Mouse (Mus musculus) right cerebral cortex, postnatal 10 days (tissue): ENCODE data around the gene Antxr2.

Experiments used
- DNase-seq, 2 experiments: peaks; one replicate each; pipeline ENCODE4 v3.0.0; 2021; ENCODE audit warnings: low spot score in 2 of 2

The Antxr2 gene

DNA sequence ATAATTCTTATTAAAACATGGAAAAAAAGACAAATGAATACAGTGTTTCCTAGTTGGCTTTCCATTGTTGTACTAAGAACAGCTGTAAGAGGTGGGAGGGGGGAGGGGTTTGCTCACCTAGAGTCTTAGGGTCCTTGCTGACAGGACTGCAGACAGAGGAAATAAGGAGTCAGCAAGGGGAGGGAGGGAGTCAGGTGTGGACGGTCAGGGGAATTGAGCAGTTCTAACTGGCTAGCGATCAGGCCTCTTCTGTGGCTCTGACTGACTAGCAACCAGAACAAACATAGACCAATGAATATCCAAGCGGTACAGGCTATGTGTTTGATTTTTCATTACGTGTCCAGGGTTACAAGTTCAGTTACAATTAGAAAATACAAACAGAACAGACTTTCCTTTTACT lies 35.0 kb downstream of the Antxr2 start:
- no peak for DNase-seq

DNA sequence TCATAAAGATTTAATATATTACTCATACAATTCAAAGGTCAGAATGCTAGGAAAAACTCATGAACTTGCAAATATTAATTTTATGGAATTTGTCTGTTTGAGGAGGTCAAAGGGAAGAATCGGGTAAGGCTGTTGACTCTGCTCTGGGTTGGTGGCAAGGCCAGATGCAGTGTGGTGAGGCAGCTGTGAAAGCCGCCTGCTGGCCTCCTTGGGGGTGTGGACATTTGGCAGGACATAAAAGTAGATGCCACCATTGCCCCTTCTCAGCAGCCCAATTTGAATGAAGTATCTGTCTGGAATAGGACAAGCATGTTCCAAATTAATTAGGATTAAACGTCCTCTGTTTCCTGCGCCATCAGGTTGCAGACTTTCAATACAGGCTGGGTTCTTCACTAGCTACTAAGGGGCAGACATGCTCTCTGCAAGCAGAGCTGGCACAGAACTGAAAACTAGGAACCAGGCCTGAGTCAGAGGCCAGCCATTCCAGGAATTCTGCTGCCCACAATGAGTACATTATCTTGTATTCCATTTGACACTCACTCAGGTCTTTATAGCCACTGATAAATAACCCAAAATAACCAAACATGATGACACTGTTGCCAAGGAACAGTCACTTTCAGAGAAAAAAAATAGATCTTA lies 44.1 kb downstream of the Antxr2 start:
- no peak for DNase-seq

DNA sequence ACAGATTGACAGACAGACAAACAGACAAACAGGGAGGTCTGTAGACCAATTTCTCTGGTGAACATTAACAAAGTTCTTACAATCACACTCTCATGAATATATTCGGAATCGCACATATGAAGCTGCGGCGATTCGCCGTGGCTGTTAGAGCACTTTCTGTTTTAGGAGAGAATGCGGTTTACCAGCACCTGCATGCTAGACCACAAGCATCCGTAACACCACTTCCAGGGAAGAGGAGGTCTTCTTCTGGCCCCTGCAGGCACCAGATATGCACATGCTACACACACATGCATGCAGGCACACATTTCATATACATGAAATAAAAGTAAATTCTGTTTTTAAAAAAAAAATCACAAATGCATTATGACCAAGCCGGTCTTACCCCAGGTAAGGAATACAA lies 47.5 kb downstream of the Antxr2 start:
- no peak for DNase-seq

DNA sequence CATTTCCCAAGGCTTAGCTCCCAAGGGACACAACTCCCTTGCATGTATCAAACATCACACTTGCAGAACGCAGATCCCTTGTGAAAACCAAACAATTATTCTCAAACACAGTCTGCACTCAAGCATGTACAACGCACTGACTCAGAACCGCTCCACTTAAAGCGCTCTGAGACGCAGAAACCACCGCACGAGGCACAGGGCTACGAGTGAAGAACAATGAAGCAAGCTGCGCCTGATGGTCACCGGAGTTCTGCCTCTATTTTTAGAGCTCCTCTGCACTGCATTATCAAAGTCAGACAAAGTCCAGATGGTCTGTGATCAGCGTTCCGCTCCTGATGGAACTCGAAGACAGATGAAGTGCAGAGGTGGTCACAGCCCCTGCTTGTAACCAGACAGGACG lies 50.4 kb downstream of the Antxr2 start:
- DNase-seq = peak; percentile 22 to 26

DNA sequence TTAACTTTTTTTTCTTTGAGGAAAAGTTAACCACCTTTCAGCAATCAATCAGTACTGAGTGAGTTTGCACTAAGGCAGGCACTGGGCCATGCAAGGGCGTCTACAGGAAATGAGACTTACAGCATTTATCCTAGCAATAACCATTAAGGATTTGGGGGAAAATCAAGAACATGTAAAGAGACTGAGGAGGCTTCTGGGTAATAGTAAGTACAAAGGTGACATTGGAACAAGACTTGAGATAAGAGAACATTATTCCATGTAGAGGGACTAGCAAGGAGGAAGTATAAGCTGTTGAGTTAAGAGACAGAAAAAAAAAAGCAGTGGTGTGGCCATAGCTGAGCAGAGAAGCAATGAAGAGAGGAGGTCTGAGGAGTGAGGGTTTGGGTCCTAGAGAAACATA lies 57.5 kb downstream of the Antxr2 start:
- no peak for DNase-seq

DNA sequence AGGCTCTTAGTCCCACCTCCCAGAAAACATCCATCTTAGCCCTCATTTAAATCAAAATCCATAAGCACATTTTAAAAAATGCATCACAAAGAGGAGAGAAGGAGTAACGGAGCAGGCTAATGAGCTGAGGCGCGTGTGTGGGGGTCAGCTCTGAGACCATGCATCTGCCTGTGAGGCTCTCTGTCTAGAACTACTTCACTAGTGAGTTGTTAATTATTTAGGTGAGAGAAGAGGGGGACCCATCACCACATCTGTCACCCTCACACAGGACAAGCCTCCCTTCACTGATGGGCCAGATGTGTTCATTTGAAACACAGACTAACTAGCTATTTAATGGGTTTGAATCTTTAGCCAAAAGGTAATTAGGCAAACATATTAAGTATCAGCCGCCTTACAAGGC lies 58.8 kb downstream of the Antxr2 start:
- DNase-seq = no peak

DNA sequence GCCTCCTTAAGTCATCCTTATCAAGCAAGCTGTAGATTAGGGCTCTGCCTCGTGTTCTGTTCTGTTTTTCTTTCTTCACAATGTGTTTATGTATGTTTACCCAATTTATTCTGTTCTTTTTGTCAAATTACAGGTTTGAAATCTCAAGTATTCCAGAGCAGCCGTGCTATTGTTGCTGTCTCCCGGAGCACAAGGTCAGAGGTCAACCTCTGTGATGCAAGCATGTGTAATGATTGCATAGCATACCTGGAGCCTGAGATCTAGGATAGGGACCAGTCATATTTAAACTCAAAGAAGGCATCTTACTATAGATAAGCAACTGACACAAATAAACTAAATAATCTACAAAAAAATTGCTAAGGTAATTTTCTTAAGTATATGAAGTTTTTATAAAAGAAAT lies 59.6 kb downstream of the Antxr2 start:
- DNase-seq = no peak

DNA sequence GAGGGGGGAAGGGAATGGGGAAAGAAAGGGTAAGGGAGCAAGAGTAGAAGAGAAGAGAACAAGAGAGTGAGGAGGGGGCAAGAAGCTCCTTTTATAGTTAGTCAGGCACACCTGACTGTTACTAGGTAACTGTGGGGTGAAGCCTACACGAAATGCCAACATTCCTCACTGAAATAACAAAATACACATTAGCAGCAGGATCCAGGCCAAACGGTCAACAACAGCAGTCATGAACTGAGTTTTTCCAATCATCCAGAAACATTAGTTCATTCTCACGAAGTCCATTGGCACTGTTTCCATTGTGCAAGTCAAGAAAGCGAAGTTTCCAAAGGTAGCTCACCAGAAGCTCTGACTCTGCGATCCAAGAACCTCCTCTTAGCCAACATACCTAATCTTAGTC lies 63.8 kb downstream of the Antxr2 start:
- DNase-seq = no peak

DNA sequence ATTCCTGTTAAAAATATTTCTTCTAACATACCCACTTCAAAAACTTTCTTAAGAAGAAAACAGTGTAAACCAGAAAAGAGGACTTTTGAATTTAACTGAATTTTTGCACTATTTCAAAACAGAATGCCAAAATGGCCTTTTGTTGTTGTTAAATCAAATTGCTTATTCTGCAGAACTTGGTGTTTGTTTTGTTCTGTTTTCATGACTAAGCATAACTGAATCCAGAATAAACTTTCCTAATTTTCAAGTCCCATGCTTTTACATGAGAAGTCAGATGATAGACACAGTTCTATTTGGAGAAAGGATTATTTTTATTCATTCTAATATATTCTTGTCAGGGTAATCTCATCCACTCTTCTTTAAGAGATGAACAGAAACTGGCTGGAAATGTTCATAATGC lies 64.7 kb downstream of the Antxr2 start:
- DNase-seq = no peak

DNA sequence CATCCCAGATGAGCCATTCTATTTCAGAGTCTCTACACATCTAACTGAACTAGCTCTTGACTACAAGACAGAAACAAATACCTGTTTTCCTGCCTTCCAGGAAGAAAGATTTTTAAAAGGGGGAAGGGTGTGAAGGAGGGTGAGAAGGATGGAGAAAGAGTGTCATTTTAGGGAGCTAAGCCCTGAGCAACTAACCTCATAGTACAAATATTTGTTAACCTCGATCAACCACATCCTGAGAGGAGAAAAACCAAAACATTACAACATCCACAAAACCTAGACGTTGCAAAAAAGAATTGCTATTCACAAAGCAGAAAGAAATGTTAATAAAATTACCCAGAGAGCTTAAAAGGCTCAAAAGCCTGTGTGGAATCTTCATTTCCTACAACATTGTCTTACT lies 66.4 kb downstream of the Antxr2 start:
- no peak for DNase-seq

DNA sequence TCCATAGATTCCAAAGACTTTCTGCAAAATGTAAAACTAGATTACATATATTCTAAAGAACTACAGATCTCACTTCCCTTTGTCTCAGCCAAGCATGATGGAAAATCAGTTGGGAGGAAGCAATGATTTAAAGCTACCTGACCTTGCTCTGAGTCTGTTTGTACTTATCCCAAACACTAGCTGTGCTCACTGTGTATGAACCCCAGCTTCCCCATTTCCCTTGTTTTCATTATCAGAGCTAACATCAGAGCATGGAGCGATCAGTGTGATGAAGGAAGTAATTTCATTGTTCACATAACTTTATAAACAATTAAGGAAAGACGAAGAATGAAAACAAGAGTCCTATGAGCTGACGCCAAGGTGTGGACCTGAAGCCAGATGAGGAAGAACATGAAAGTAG lies 68.3 kb downstream of the Antxr2 start:
- DNase-seq = no peak

DNA sequence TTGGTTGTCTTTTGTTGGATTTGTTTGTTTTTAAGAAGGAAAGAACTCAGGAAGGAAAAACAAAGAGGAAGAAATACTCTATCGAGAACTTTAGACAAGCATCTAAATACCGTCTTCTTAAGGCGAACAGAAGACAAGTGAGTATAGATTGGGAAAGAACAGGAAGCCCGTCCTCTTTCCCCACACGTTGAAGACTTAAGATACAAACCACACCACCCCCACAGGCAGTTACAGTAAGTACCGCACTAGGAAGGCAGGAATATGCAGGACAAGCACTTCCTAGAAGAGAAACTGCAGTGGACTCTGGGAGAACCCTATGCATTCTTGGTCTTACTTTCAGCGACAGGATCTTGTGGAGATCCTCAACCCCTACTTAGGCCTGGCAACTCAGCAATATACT lies 69.1 kb downstream of the Antxr2 start:
- DNase-seq = no peak

DNA sequence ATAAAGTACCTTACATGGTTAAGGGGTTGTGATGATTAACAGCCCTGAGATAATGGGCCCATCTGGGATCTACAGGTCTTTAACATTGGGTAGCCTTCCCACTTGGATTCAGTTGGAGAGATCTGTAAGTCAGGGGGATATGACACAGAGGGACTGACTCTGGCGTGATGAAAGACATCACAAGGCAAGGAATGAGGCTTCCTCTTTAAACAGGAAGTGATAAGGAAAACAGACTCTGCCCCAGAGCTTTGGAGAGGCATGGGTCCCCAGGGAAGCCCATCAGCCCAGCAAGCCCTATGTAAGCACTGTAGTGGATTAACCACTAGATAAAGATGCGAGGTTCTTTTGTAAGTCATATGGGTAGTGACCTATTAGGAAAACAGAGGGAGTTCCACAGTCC lies 71.2 kb downstream of the Antxr2 start:
- DNase-seq = no peak

DNA sequence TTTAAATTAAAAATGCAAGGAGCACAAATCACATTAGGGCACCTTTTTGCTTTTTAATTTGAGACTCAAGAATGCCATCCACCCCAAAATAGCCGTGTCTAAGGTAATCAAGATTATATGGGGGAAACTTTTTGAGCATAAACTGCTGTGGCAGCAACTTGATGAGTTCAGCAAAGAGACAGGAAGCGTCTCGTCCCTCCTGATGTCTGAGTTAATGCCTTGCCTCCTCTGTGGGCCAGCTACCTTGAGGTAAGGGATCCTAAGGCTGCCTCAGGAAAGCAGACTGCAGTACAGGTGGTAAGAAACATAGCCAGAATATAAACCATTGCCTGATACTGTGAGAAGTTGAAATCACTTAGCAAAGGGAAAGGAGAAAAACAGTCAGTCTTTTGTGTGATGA lies 71.8 kb downstream of the Antxr2 start:
- DNase-seq = no peak

DNA sequence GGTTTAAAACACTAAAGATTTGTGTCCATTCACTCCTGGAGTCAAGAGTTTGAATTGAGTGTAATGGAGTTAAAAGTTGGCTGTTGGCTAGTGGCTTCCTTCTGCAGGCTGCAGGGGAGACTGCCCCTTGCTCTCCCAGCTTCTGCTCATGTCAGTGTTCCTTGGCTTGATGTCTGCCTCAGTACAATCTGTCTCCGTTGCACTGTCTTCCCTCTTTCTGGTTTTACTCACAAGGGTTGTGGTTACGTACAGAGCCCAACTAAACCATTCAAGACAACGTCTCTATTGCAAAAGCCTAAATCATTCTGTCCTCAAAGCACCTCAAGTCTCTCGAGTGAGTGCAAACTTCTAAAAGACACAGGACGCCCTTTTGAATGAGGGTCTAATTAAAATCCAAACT lies 73.3 kb downstream of the Antxr2 start:
- no peak for DNase-seq

DNA sequence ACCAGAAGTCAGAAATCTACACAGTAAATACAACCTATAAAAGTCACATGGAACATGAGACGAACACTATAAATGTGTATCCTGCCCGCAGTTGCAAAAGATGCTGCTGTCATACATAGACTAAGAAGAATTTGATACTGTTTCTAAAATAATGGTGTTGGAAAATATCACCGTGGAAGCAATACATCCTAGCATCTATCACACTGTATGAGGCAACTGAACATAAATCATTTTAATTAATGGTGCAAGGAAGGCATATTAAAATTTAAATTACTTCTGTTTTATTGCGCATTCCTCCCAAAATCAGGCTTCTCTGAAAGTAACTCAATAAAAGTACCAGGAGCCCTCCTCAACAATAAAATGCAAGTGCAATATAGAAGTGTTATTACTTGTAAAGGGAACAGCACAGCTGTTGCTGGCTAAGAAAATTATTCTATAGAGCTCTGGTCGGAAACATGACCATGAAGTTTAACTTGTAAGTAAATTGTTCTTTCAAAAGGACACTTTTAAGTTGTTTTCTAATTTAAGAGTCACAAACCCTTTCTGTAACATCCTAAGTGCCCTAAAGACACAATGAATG lies 76.6 kb downstream of the Antxr2 start:
- DNase-seq = no peak

DNA sequence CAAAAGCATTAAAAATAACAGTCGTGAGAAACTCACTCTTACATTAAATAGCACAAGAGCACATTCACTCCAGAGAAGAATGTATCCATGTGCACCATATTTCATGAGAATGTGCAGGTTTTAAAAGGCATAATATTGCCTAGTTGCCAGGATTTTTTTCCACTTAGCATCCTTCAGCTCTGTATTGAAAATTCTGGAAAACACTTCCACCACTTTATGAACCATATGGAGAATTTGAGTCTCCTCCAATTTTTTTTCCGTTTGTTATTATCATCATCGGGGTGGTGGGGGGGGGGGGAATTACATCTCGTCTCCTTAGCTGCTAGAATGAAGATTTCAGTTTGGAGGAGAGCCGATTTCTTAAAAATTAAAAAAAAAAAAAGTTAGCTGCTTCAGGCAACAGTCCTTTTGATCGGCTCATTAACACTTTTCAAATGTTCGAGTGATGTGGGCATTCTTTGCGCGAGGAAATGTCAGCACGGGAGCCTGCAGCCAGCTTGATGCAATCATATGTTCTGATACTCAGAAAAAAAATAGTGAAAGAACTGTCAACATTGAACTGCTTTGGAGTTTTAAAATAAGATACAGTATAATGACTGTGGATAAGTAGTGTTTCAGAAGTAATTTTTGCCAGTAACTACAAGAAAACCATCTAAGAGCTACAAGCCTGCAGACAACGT lies 77.5 kb downstream of the Antxr2 start:
- DNase-seq = peak; percentile 29 to 51

DNA sequence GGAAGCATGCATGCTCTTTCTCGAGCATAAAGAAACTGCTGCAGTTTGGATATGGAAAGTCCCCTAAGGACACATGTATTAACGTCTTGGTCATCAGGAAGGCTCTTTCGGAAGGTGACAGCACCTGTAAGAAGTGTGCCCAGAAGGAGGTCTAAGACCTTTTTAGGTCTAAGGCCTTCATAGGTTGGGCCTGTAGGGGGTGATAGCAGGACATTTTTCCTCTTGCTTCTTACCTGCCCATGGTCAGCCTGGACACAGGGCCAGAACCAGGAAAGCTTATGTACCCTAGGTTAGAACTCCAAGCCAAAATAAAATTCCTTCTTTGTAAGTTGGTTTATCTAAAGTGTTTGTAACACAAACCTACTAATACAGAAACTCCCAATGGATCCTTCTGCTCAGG lies 83.6 kb downstream of the Antxr2 start:
- no peak for DNase-seq

DNA sequence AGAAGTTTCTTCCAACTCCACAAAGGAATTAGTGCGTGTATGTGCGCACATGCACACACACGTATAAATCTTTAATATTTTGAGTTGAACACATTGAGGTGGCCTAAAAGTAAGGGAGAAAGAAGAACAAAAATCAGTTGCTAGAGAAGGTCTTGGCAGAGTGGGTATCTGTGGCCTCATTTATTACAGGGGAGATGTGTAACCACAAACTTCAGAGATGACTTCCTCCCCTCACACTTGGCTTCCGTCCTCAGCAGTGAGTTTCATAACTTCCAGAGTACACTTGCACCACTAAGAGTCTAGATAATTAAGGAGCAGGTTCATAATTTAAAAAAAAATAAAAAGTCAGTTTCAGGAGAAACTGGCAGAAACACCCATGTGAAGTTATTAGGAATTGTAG lies 84.6 kb downstream of the Antxr2 start:
- no peak for DNase-seq

DNA sequence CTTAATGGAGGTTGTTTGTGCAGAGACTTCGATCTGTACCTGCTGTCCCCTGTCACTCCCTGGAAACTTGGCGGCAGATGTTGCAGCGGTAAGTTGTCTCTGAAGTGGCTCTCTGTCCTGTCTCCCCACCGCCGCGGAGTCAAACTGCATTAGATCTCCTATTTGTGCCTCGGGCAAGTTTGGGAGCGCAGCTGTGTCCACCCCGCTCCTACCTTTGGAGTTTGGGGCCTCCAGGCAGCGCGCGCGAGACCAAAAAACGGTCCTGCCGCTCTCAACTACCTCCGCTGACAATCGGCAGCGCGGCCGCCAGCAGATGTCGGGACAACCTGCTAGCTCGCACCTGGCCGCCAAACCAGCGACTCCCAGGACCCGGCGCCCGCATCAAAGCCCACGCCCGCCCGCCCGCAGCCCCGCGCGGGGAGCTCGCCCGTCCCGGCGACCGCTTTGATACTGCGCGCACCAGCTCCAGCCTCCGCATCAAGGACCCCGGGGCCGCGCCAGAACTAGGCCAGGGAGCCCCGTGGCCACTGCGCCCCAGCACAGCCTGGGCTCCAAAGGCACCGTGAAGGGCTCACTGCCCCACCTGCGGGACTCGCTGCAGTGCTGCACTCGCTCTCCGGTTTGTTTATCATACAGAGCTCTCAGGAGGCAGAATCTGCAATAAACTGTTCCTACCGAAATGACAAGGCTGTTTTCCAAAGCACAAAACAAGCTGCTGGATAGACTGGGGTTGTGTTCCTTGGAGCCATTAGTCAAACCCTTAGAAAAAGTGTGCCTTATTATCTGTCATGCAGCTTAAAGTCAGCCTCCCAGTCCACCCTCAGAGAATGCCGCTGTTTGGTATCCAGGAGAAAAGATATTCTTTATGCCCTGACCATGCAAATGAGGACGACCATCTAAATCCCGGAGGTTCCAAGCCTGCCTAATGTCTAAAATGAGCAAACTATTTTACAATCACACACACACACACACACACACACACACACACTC lies 95.4 kb downstream of the Antxr2 start:
- DNase-seq = peak; percentile 36 to 59

DNA sequence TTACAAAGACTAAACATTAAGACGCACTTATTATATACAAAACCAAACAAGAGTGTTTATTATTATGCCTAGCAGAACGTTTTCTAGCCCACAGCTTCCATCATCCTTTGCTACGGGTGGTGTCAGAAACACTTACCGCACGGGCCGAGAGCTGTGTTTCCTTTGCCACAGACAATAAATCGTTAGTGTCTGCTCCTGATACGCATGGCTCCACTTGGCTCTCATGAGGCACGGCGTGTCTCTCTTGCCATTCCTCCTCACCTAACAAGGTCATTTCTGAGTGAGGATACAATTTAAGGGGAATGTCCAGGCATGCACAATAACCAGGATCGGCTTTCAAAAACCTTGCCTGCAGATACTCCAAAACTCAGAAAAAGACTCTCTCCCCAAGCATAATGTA lies 113.2 kb downstream of the Antxr2 start:
- no peak for DNase-seq

DNA sequence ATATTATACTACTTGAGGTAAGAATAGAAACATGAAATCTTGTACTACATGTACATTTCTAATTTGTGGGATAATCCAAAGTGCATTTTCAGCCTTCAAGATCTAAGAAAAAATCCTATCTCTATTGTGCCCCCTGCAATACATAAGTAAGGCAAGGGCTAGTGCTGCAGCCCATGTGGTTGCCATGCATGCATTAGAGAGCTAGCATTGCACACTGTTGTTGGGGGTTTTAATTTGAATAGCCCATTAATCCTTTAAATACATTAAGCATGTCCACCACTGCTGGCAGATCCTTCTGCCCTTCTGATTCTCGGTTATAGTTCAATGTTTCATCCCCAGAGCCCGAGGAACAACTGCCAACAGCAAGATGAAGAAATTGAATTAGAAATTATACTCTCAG lies 116.0 kb downstream of the Antxr2 start:
- no peak for DNase-seq
